Mouse (Mus musculus): ENCODE measurements around the gene Fancd2.

DNA sequence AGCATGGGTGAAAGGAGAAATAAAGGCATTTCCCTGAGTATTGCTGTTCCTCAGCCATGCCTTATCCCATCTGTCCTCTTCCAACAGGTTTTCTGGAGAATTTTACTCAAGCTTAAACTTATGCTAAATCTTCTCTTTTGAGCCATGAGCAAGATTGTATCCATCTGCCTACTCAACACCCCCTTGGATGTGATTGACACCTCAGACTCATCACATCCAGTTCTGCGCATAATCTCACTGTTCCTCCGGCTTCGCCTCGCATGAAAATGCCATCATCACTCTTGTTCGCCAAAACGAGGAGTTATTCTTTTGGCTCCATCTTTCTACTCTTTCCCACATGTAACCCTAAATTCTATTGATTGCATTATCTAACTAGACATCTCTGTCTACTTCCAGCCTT lies 44.6 kb downstream of the Fancd2 start:
- no peak for TF ChIP-seq CTCF (IDR thresholded peaks at IDR 0.05; ENCODE audit: borderline replicate concordance, control insufficient read depth, extremely low read depth, insufficient read depth, low read length, poor library complexity)
- TF ChIP-seq POLR2A (IDR thresholded peaks at IDR 0.05; ENCODE audit: control insufficient read depth, extremely low read depth, insufficient read depth, low read length, poor library complexity) = no peak

All from thymus, adult 2 months (tissue).